Mouse (Mus musculus): ENCODE results near the gene Kirrel3.

Kirrel3 gene

GRCm38 (mm10) chr9:34752801-34753170, 267.1 kb downstream of the Kirrel3 start:
- peak; percentile 56 for DNase-seq (ENCODE audit: low read depth)

- no peak for DNase-seq (ENCODE audit: low read depth)
Observed at GRCm38 (mm10) chr9:34753891-34754290, 268.2 kb downstream of the Kirrel3 start.

DNA sequence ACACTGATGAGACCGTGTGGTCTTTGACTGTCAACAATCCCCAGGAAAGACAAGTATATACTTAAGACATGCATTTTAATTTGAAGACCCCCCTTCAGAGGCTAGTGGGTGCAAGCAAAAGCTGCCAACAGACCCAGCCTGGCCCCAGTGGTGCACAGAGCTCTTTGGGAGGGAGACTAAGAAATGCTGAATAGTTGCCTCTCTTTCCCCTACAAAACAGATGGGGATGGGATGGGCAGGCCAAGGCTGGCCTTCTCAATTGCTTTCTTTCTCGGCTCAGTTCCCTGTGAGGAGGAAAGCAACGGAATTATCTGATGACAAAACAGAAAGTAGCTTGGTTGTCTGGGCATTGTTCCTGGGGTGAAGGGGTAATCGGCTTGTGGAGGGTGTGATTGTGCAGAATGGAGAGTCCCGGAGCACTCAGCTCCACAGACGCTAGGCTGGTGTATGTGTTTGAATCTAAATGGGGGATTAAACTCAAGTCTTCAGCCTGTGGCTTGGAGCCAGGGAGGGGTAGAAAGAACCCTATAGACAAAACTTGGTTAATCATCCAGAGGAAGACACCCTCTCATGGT, 268.9 kb downstream of the Kirrel3 start:
- no peak for DNase-seq (ENCODE audit: low read depth)

DNA sequence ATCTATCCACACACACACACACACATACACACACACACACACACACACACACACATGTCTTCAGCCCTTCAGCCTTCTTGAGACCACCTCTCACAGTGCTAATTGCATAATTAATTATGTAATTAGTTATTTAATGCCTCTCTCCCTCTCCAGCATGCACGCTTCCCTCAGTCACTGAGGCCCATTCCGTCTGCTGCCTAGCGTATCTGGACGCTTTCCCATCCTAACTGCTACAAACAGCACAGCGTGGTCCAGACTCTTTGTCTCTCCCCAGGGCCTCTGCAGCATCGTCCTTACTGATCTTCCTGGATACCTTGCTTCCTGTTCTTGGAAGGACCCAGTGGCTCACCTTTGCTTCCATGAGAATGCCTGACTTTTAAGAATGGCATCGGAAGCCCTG, 270.4 kb downstream of the Kirrel3 start:
- no peak for DNase-seq (ENCODE audit: low read depth)

- no peak for DNase-seq (ENCODE audit: low read depth)
Observed at GRCm38 (mm10) chr9:34758925-34759324, 273.2 kb downstream of the Kirrel3 start.

DNA sequence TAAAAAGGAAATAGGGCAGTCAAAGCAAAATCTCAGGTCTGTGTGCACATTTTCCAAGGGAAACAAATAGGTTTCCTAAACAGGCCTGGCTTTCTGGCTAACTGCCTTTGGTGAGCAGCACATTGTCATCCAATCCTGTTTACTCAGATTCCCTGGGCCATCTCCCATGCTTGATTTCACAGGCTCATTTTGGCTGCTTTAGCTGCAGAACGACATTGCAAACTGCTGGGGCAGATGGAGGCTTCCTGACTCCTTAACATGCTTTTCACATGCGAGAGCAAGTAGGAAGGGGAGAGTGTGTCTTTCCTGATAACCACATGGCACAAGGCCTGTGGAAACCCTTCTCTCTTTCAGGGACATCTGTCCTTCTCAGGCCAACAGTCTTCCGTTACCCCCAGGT, 274.8 kb downstream of the Kirrel3 start:
- DNase-seq (ENCODE audit: low read depth) = no peak

DNA sequence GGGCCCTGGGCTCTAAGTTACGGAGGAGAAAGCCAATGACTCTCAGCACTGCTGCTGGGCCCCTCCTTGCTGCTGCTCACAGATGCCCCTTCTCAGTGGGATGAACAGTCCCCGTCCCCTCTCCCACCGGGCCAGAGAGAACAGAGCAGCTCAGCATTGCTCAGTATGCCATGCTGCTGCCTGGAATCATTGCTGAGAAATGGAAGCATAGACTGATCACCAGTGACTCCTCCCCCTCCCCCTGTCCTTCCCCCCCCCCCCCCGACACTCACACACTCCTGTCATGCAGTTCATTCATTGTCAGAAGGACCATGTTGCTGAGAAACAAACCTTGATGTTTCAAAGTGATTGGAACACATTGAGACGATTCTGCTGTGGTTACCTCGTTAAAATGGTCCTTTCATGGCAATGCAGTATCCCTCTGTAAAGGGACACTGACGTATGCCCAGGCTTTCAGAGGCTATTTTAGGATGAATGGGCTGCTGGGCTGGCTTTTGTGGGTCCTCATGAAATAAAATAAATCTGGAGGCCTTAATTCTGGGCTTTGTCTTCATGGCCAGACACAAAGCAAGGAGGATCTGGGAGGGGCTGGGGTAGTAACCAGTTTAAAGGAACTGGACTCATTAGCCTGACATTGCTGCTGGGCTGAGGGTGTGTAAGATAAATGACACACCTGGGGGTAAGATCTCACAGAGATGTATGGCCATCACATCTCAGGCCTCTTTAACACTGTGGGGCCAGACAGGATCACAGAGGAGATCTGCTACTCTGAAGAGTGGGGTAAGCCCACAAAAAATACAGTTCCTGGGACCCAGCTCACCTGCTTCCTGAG, 281.3 kb downstream of the Kirrel3 start:
- no peak for DNase-seq (ENCODE audit: low read depth)

DNA sequence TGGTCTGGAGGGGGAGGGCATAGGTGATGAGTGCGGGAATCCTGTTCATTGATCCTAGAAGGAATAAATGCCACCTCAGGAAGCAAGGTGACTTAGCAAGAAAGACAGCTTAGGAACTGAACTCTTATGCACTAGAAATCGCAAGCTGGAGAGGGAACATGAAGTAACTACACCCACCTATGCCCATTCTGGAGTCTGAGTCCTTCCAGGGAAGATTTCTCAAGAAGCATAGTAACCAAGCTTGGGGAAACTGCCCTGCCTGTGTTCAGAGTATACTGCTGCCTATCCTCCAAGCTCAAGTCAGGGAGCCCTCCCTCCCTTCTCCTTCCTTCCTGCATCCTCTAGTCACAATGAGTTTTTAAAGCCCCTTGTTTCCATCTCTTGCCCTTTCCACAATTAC, 283.3 kb downstream of the Kirrel3 start:
- DNase-seq (ENCODE audit: low read depth) = no peak

- no peak for DNase-seq (ENCODE audit: low read depth)
Observed at GRCm38 (mm10) chr9:34770951-34771350, 285.3 kb downstream of the Kirrel3 start.

DNA sequence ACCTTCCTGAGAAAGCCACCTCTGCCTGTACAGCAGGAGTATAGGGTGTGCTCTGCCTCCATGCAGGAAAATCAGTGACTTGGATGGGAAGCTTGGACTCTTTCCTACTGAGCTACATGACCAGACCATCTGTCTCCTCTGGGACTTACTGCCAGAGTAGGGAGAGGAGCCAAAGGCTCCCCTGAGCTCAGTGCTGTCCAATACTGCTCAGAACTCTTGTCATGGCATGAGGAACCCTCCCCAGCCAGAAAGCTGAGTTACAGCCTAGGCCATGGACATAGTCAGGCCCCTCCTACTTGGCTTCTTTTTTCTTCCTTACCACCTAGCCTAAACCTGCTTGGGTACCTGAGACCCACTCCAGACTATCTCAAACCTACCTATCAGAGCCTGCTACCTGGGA, 285.7 kb downstream of the Kirrel3 start:
- DNase-seq (ENCODE audit: low read depth) = no peak

DNA sequence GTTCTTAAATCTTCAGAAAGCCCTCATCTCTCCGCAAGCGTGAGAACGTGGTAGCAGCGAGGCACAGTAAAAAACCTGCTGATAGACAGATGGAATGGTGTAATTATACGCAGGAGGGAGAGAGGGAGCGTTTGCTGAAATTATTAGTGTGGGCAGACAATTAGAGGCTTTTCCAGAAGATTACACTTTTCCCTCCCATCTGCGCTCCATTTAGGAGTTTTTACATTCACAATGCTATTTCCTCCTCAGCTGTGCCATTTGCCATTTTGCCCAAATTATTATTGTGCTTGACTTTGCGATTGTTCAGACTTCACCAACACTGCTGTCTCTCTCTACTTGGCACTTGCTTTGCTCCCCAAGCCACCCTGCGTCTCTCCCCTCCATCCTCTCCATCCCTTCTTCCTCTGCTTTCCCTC, 286.3 kb downstream of the Kirrel3 start:
- DNase-seq (ENCODE audit: low read depth) = no peak

- no peak for DNase-seq (ENCODE audit: low read depth)
Observed at GRCm38 (mm10) chr9:34781356-34781755, 295.7 kb downstream of the Kirrel3 start.

DNA sequence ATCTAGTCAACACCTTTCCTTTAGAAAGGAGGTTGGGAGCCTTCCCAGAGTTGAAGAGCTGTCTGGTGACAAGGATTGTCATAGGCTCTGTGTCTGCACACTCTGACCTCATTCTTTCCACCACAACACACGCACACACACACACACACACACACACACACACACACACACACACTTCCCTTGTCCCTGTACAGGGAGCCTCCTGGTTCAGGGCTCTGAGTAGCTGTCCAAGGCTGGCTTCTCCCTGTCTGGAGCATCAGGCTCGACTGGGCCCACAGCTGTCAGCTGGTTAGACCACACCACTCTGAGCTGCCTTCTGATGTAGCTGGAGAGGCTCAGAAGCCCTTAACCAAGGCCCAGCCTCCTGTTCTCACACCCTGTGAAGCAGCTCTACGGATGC, 302.2 kb downstream of the Kirrel3 start:
- no peak for DNase-seq (ENCODE audit: low read depth)

DNA sequence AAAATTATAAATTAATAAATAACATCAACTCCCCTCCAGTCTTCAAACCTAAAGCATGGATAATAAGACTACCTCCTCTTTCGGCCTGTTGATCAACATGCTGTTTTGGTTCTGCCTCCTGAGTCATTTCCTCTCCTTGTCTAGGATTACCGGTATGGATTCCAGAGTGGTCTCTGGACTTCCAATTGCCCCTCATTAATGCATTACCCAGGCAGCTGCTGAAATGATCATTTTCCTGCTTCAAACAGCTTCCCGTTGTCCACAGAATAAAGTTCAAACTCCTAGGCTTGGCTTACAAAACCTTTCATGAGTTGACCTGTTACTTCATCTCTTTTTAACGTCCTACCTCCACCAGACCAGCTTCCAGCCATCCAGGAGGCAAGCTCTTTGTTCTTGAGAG, 309.5 kb downstream of the Kirrel3 start:
- no peak for DNase-seq (ENCODE audit: low read depth)

GRCm38 (mm10) chr9:34797688-34798339, 312.1 kb downstream of the Kirrel3 start:
- no peak for DNase-seq (ENCODE audit: low read depth)

DNA sequence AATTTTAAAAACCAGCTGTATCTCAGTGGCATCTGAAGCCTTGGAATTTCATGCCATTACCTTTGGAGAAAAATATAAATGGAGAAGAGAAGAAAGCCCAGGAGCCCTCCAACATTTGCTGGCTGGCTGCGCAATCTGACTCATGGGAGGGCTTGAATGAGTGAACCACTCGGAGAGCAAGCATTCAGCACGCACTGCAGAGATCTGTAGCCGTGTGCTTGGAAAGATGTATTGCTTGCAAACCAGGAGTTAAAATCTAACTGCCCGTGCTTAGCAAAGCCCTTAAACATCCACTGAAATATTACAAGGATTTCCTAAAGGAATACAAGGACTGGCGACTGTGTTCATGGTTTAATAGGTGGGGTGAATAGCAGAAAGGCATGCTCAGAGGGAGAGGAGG, 316.0 kb downstream of the Kirrel3 start:
- no peak for DNase-seq (ENCODE audit: low read depth)

DNA sequence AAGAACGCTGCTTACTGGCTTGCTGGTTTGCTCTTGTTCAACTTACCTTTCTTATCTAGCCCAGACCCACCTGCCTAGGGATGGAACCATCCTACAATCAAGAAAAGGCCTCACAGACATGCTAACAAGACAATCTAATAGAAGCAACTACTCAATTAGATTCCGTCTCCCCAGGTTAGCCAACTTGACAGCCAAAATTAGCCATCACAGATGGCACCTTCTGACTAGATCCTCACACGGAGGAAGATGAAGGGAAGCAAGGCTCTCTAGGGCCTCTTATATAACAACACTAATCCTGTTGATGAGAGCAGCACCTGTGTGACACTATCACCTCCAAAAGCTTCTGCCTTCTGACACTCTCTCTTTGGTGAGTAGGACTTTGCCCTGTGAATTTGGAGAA, 321.2 kb downstream of the Kirrel3 start:
- no peak for DNase-seq (ENCODE audit: low read depth)

GRCm38 (mm10) chr9:34809993-34810513, 324.4 kb downstream of the Kirrel3 start:
- DNase-seq (ENCODE audit: low read depth) = no peak

- no peak for DNase-seq (ENCODE audit: low read depth)
Observed at GRCm38 (mm10) chr9:34818325-34818976, 332.8 kb downstream of the Kirrel3 start.

- no peak for DNase-seq (ENCODE audit: low read depth)
Observed at GRCm38 (mm10) chr9:34824358-34825088, 338.8 kb downstream of the Kirrel3 start.

DNA sequence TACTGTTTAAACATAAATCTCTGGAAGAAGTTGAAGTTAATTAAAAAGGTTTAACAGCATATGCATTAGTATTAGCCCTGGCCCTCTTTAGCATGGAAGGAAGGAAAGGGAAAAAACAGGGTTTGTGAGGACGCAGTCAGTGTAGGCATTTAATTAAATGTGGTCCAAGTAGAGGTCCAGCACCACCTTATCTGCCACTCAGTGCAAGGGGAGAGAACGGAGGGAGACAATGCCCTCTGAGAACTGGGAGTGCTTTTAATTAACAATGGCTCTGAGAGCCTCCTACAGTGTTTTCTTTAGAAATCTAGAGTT, 339.4 kb downstream of the Kirrel3 start:
- no peak for DNase-seq (ENCODE audit: low read depth)

GRCm38 (mm10) chr9:34825402-34826008, 339.8 kb downstream of the Kirrel3 start:
- no peak for DNase-seq (ENCODE audit: low read depth)
